Mouse (Mus musculus) megakaryocyte, embryonic 14.5 days (primary cell): Measurements from ENCODE around the gene Ell.

Experiments
- FLI1 ChIP-seq: IDR thresholded peaks from 2 replicates; pipeline ENCODE4 v1.6.1; 2012; ENCODE audit warnings: low read length, inconsistent platforms, mixed read lengths
- GATA1 ChIP-seq: IDR thresholded peaks from 3 replicates; pipeline ENCODE4 v1.6.1; 2012; ENCODE audit warnings: mixed read lengths, low read length, inconsistent platforms, borderline replicate concordance

DNA sequence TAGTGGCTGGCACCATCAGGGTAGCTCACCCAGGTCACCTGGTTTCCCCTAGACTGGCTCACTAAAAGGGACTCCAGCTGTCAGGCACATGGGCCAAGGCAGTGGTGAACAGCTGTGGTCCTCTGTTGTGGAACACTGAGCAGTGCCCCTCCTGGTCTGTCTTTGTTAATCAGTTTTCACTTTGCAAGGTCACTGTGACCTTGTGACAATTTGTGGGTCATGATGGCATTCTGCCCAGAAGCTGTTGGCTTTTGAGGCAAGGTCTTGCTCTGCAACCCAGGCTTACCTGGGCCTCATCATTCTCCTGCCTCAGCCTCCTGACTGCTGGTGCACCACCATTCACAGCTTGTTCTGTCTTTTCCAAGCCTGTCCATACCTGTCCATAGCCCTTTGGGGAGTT lies 31.1 kb downstream of the Ell start:
- no peak for TF ChIP-seq GATA1
- TF ChIP-seq FLI1: no peak
